Mouse (Mus musculus): ENCODE results near the gene Cfap61.
A peak's percentile ranks its signal among the peaks of the same experiment; 100 is the strongest.

The Cfap61 gene

GRCm38 (mm10) chr2:146147801-146148200 lies 213.2 kb downstream of the Cfap61 start:
- no peak for DNase-seq (ENCODE audit: low spot score in 2 of 2)

DNA sequence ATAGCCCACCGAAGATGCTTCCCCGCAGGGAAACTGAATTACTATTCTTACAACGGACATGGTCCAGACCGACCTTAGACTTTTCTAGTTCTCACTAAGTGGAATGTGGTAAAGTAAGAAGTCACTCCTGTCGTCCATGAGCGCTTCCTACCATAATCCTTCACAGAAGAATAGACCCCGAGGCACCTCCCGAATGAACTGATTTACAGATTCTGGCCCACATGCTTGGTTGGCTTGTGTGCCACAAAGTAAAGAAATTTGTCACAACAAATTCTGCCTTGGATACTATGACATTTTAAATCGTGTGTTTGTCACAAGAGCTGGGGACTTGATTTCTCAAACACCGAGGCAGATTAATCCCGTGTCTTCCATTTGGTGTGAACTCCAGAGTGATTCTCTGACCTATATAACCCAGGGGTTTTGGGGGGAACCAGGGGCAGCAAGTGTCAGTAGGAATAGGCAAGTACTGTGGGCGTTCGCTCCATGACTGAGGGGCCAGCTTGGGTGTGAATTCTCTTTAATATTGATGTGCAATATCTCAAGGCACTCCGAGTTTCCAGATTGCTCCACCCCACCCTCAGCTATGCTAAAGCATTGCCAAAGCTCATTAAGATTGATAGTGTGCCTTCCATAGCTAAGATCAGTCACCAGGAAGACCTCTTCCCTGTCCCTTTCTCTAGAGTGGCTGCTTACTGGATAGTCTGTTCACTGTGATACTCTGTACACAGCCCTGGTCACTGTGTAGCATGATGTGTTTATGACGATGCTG lies 214.8 kb downstream of the Cfap61 start:
- DNase-seq (ENCODE audit: low spot score in 2 of 2): no peak

GRCm38 (mm10) chr2:146168017-146168803 lies 233.6 kb downstream of the Cfap61 start:
- no peak for DNase-seq (ENCODE audit: low spot score in 2 of 2)

- DNase-seq (ENCODE audit: low spot score in 2 of 2): no peak
Measured at GRCm38 (mm10) chr2:146169492-146169891, 234.9 kb downstream of the Cfap61 start.

- no peak for DNase-seq (ENCODE audit: low spot score in 2 of 2)
Measured at GRCm38 (mm10) chr2:146172106-146172505, 237.5 kb downstream of the Cfap61 start.

GRCm38 (mm10) chr2:146174173-146174572 lies 239.6 kb downstream of the Cfap61 start:
- peak in 1 of 2 experiments; percentile 8 for DNase-seq (ENCODE audit: low spot score in 2 of 2)

- no peak for DNase-seq (ENCODE audit: low spot score in 2 of 2)
Measured at GRCm38 (mm10) chr2:146178718-146179117, 244.1 kb downstream of the Cfap61 start.

DNA sequence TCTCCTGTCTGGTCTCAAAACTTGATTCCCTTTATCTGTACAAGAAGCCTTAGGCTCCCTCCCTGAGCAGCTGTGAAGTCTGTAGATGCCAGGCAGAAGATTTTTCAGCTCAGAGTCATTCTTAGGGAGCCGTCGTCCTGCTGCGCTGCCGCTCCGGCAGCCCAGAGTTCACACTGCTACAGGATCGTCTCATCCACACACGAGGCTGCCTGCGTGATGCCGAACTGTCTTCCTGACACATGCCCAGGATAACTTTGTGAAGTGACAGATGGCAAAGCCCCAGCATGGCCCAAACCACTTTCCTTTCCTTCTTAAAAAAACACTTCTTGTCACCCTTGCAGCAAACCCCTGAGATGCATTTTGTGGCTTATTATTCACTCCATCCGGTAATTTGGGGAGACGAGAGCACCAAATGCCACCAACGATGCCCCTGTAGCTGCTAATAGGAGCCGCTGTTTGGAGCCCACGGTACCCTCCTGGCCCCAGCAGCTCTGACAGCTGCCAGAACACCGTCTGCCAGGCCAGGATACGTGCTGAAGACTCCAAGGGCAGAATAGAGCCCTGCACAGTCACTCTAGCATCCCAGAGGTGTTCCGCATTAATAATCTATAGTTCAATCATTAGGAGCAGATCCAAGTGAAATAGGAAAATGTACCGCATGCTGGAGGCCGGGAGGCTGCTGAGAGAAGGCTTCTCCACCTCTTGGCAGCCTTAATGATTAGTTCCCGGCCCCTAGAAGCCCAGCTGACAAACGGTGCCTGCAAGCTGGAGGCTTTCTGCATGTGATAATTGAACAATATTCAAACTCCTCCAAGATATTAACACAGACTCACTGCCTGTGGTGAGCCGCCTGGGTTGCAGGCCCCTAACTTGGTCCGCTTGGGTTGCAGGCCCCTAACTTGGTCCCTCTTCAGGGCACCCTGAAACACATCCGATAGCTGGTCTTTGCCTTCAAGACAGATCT lies 249.5 kb downstream of the Cfap61 start:
- DNase-seq (ENCODE audit: low spot score in 2 of 2): no peak

DNA sequence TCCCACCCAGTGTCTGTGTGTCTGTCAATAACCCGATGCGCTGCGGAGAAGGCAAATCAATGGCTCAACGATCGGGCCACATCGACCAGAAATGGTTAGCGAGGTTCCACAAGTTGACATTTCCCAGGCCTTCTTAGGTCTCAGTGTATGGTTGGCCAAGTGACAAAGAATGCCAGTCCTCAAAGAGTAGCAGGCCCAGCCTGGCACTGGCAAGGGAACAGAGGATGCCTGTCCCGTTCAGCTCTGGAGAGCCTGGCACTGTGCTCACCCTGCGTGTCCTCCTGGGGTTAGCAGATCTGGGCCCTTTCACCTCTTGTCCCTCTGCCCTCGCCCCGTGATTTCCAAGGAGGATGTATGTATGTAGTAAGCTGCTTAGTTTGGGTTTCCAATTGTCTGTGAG lies 261.5 kb downstream of the Cfap61 start:
- no peak for DNase-seq (ENCODE audit: low spot score in 2 of 2)

- DNase-seq (ENCODE audit: low spot score in 2 of 2): no peak
Measured at GRCm38 (mm10) chr2:146197947-146198346, 263.4 kb downstream of the Cfap61 start.

DNA sequence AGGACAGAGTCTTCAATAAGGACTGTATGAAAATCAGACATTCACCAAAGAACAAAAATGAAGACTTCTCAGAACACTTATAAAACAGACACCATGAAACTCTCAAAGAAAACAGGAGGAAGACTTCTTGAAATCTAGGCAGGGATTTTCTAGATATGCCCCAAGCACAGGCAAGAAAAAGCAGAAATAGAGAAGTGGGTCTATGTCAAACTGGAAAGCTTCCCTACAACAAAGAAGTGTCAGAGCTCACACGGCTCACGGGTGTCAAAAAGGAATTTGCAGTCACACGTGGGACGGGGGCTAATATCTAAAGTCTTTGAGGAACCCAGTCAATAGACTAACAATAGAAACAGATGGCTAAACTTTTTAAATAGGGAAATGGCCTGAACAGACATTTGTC lies 276.4 kb downstream of the Cfap61 start:
- DNase-seq (ENCODE audit: low spot score in 2 of 2): no peak

DNA sequence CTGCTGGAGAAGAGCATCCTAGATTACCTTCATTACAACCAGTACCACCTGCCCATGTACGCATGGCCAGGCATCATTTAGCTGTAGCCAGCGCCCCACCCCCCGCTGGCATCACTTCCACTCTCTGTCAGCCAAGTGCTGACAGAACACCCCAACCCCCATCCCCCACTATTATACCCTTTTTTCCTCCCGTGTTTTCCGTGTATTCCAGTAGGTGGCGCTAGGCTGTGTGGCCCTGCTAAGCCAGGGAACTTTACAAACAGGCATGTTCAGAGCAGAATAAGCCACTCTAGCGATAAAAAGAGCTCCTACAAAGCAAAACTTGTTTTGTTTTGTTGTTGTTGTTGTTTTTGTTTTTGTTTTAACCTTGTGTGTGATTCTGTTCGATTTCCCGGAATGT lies 280.1 kb downstream of the Cfap61 start:
- DNase-seq (ENCODE audit: low spot score in 2 of 2): no peak

DNA sequence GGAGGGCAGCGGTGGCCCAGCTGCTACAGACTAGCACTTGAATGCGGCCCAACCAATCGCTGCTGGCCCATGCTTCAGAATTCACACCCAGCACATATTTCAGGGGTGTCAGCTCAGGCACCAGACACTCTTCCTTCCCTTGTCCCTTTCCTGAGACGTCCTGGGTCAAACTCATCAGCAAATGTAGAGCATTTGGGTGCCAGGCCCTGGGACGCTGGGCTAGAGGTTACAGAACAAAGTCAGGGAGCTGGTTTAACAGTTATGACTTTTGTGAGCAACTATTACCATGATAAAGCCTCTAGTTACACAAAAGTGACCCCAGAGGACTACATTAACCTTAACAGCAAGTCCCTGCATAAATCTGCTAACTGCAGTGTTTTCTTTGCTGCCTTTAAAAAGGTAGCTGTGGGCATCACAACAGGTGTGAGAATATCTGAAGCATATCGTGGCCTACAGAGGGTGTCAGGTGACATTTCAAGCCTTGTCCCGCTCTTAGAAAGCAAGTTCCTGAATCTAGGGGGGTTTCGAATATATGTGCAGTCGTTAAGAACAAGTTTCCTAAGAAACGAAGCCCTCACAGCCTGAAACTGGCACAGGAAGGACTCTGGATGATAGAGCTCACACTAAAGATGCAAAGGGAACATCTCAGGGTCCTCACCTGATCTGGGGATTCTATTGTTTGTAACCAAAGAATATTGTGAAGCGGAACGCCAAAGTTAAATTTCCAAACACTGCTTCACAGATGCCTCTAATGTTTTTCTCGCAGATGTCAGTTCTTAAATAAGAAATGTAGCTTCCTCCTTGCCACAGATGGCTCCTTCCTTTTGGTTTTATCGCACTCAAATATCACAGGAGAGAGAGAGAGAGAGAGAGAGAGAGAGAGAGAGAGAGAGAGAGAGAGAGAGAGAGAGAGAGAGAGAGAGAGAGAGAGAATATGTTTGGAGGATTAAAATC lies 281.8 kb downstream of the Cfap61 start:
- DNase-seq (ENCODE audit: low spot score in 2 of 2): no peak

DNA sequence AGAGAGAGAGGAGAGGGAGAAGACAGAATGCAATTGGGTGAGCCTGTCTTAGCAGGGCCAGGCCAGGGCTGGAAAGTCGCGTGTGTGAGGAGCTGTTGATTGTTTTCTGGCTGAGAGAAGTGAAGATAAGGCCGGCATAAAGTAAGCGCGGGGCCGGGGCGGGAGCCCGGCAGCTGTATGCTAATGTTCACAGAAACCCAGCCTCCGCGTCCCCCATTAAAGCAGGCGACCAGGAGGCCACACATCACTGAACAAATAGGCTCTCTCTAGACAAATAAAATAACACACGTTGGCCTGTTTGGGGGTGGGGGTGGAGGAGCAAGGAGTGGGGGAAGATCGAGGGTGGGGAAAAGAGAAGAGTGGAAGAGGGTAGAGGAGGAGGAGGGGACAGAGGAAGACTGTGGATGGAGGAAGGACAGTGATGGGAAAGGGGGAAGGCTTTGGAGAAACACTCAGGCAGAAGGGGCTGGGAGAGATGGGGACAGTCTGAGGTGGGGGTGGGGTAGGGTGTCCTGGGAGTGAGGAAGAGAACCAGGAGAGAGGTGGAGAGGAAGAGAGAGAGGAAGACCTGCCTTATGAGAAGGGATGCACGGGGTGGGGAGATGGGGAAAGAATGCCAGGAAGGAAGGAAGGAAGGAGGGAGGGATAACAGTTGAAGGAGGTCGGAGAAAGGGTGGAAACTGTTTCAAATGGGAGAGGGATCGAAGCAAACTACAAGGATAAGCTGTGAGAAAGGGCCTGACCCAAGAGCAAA lies 282.8 kb downstream of the Cfap61 start:
- DNase-seq (ENCODE audit: low spot score in 2 of 2): no peak

DNA sequence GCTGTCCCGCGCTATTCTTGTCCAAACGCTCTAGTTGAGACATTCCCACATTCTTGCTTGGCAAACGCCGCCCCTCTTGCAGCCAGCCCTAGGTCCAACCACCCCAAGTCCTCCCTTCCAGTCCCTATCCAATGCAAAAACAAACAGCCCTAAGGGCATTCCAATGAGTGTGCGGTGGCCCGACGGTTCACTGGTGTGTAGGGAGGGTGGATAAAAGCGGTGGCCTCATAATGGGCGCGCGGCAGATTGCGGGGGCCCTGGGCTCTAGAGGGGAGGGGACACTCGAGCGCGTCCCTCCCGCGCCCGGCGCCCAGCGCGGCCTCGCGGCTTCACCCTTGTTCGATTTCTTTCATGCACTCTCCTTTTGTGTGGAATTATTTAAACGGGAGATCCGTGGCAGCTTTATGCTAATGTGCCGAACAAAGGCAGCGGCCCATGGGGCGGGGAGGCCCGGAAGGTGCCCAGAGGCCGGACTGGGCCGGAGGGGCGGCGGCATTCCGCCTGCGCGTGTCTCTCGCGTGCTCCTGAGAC lies 283.6 kb downstream of the Cfap61 start:
- DNase-seq (ENCODE audit: low spot score in 2 of 2): no peak

GRCm38 (mm10) chr2:146218881-146219535 lies 284.4 kb downstream of the Cfap61 start:
- no peak for DNase-seq (ENCODE audit: low spot score in 2 of 2)

DNA sequence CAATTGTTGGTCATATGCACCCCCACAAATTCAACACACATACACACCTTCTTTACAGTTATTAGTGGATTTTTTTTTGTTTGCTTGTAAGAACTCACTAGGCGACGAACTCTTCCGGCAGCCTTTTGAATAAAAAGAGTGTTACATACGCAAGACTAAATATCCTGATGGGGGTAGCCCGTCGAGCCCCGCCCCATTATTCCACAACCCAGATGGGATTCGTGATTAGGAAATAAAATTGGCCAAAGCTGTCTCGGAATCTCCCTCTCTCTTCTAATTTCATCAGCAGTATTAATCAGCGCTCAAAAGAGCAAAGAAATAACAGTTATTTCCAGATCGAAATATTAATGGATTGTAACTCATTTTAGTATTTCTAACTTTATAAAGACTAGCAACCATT lies 285.2 kb downstream of the Cfap61 start:
- no peak for DNase-seq (ENCODE audit: low spot score in 2 of 2)

DNA sequence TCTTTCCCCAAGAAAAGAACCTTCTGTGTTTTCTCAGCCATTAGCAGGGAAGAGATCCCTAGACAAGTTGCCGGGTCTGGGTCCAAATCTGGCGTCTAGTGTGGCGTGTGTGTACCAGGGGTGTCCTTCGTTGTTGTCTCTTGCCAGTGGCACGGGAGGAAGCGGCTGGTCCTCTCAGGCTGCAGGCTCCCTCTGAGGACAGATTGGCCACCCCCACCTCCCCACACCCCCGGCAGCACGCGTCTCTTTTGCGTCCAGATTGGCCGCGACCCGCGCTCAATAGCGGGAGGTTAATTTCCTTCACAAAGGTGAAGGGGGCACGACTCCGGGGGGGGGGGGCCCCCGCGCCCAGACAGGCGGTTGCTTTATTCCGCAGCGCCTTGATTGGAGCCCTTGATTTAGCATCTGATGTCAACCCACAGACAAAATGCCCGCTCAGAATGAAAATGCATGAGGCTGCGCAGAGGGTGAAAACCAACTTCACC lies 286.0 kb downstream of the Cfap61 start:
- no peak for DNase-seq (ENCODE audit: low spot score in 2 of 2)
